Mouse (Mus musculus) forebrain, embryonic 15.5 days (tissue): ENCODE data around the gene Cox19. TPM values are rescaled to one million over a fixed set of nuclear protein-coding genes. Genes with fewer than 3 reads are reported as not detected.

Source experiments
- ATAC-seq: fragments of 200-750 bp; cut with Nextera tagmentation; replicated peaks from 2 replicates; pipeline ENCODE4 v1.8.0; 2017; ENCODE audit warnings: mild to moderate bottlenecking, moderate TSS enrichment, moderate library complexity
- H3K27ac ChIP-seq: fragments of 300-500 bp; sonication (generic); replicated peaks from 2 replicates; pipeline ENCODE4 v1.5.1; 2015; ENCODE audit warnings: mild to moderate bottlenecking, inconsistent platforms
- H3K27me3 ChIP-seq: fragments of 300-500 bp; sonication (generic); 2 replicates; pipeline ENCODE4 v1.6.1; 2015; ENCODE audit warnings: inconsistent platforms
- H3K36me3 ChIP-seq: fragments of 300-500 bp; sonication (generic); 2 replicates; pipeline ENCODE4 v1.6.1; 2015; ENCODE audit warnings: mild to moderate bottlenecking, inconsistent platforms
- H3K4me1 ChIP-seq: fragments of 300-500 bp; sonication (generic); 2 replicates; pipeline ENCODE4 v1.6.1; 2015; ENCODE audit warnings: inconsistent platforms
- H3K4me2 ChIP-seq: fragments of 300-500 bp; sonication (generic); replicated peaks from 2 replicates; pipeline ENCODE4 v1.6.1; 2015; ENCODE audit warnings: mild to moderate bottlenecking, inconsistent platforms
- H3K4me3 ChIP-seq: fragments of 300-500 bp; sonication (generic); 2 replicates; pipeline ENCODE4 v1.5.1; 2015; ENCODE audit warnings: mild to moderate bottlenecking, inconsistent platforms
- H3K9ac ChIP-seq: fragments of 300-500 bp; sonication (generic); replicated peaks from 2 replicates; pipeline ENCODE4 v1.6.1; 2015; ENCODE audit warnings: mild to moderate bottlenecking, inconsistent platforms
- H3K9me3 ChIP-seq: fragments of 300-500 bp; sonication (generic); 2 replicates; pipeline ENCODE4 v1.6.1; 2016; ENCODE audit warnings: inconsistent platforms
- WGBS: fragments of 180-500 bp; shearing (Covaris S2); methylation state at CpG from one replicate; pipeline ENCODE4 v1.1.7; 2015; ENCODE audit warnings: mixed read lengths; 5-methylcytosine and 5-hydroxymethylcytosine counted together
- polyA plus RNA-seq: library from polyadenylated mRNA; unstranded; fragments of >200 nt; fragmentation: Nextera tagmentation; extraction: Ambion mirVana; gene quantifications from 2 replicates; pipeline ENCODE4 v1.2.1, GENCODE M21; 2015

The Cox19 gene
- polyA plus RNA-seq, 1 experiment from 2014 or later: 104 TPM

DNA sequence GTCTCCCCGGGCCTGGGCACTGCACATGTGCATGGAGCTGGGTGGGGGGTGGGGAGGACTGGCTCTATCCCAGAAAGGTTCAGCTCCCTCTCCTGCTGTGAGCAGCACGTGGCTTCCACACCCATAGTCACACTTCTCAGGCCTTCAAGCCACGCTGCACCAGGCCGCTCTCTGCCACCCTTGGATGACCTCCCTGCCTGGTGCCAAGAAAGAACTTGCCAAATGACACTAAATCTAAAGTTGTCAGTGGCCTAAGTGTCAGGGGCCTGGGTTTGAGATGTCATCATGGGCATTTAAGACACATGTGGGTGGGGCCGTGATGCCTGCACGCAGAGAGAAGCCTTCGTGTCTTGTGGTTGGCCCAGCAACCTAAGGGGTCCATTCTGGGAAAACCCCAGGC is 30.8 kb downstream of the Cox19 start:
- Histone ChIP-seq H3K36me3 (no peaks in the 10 kb centered on the region), H3K4me3 (no peak overlapping the region), H3K9ac (no peak overlapping the region), H3K4me1 (peaks cover 19% of the 10 kb centered on the region), H3K27me3 (peaks cover 22% of the 10 kb centered on the region), H3K27ac (no peak overlapping the region), H3K9me3 (no peaks in the 10 kb centered on the region), H3K4me2 (no peak overlapping the region)
- no peak for ATAC-seq
- 79% methylated on average over 7 of the region's 7 CpGs for WGBS

- no peak overlapping the region for H3K9ac ChIP-seq
- H3K4me3 ChIP-seq: no peak overlapping the region
- no peak for ATAC-seq
Observed at GRCm38 (mm10) chr5:139317751-139318504, 33.3 kb downstream of the Cox19 start.

DNA sequence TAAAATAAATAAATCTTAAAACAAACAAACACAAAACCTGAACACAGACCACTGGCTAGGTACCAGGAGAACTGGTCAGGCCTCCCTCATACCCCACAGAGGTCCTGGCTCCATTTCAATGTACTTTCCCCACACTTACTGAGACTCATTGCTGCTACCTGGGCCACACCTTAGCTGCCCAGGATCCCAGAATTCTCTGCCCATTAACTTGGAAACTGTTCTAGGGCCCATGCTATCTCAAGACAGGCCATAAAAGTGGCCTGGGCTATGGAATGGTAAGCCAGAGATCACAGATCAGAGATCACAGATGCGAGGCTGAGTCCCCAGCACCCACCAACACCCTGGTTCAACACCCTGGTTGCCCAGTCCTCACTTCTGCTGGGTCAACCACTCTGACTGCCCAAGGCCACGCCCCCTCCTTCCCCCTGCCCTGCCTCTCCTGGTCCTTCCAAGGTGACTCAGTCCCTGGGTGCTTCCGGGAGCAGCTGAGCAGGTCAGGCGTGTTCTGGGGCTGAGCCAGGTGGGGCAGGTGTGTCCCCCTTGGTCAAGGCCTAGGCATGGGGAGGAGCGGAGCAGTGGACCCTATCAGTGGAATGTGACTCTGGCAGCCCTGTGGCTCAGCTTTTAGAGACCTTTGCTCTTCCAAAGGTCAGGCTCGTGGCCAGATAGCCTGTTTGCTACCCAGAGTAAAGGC is 34.1 kb downstream of the Cox19 start:
- H3K9me3 ChIP-seq: no peaks in the 10 kb centered on the region
- H3K36me3 ChIP-seq: no peaks in the 10 kb centered on the region
- no peak overlapping the region for H3K4me2 ChIP-seq
- H3K27ac ChIP-seq: no peak overlapping the region
- ATAC-seq: no peak
- H3K4me1 ChIP-seq: no peaks in the 10 kb centered on the region
- WGBS: 79% methylated on average over 6 of the region's 6 CpGs
- H3K4me3 ChIP-seq: no peak overlapping the region
- H3K9ac ChIP-seq: no peak overlapping the region
- no peaks in the 10 kb centered on the region for H3K27me3 ChIP-seq

More at GRCm38 (mm10) chr5:139317751-139318504, 33.3 kb downstream of the Cox19 start:
- H3K4me1 ChIP-seq: no peaks in the 10 kb centered on the region
- peaks cover 5% of the 10 kb centered on the region; the same call in 1 of the 2 replicates for H3K27me3 ChIP-seq
- no peak overlapping the region for H3K27ac ChIP-seq
- 68% methylated on average over 21 of the region's 21 CpGs for WGBS
- no peaks in the 10 kb centered on the region for H3K9me3 ChIP-seq
- no peaks in the 10 kb centered on the region for H3K36me3 ChIP-seq
- H3K4me2 ChIP-seq: no peak overlapping the region

GRCm38 (mm10) chr5:139314941-139315642 is 36.1 kb downstream of the Cox19 start:
- H3K36me3 ChIP-seq: no peaks in the 10 kb centered on the region
- ATAC-seq: no peak
- no peak overlapping the region for H3K27ac ChIP-seq
- no peak overlapping the region for H3K4me2 ChIP-seq
- H3K27me3 ChIP-seq: no peaks in the 10 kb centered on the region
- H3K4me3 ChIP-seq: no peak overlapping the region
- H3K9ac ChIP-seq: no peak overlapping the region
- WGBS: 84% methylated on average over 12 of the region's 12 CpGs
- no peaks in the 10 kb centered on the region; the same call in 1 of the 2 replicates for H3K9me3 ChIP-seq
- H3K4me1 ChIP-seq: no peaks in the 10 kb centered on the region

DNA sequence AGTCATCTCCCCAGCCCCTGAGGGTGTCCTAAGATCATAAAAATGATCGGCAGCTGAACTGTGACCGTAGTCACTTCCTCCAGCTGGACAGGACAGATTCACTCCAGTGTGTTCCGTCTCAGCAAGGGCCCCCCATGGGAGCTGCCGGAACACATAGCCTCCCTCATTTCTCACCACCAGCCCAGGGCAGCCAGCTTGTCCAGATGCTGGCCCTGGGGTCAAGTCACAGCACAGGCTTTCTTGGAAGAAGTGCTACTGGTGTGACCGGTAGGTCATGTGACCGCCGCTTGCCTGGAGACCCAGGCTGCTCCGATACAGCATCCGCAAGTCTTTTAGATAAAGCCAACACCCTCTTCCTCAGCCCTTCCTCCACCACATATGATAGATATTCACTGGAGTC is 37.7 kb downstream of the Cox19 start:
- no peaks in the 10 kb centered on the region for H3K36me3 ChIP-seq
- H3K9ac ChIP-seq: no peak overlapping the region
- no peak overlapping the region for H3K4me2 ChIP-seq
- ATAC-seq: no peak
- no peaks in the 10 kb centered on the region; the same call in 1 of the 2 replicates for H3K9me3 ChIP-seq
- 88% methylated on average over 9 of the region's 9 CpGs for WGBS
- no peaks in the 10 kb centered on the region for H3K4me1 ChIP-seq
- no peak overlapping the region for H3K4me3 ChIP-seq
- no peaks in the 10 kb centered on the region for H3K27me3 ChIP-seq
- no peak overlapping the region for H3K27ac ChIP-seq

GRCm38 (mm10) chr5:139311822-139312221 is 39.4 kb downstream of the Cox19 start:
- no peaks in the 10 kb centered on the region; the same call in 1 of the 2 replicates for H3K9me3 ChIP-seq
- ATAC-seq: no peak
- H3K4me2 ChIP-seq: no peak overlapping the region
- H3K27me3 ChIP-seq: no peaks in the 10 kb centered on the region
- H3K4me1 ChIP-seq: no peaks in the 10 kb centered on the region
- no peak overlapping the region for H3K9ac ChIP-seq
- no peak overlapping the region for H3K27ac ChIP-seq
- H3K36me3 ChIP-seq: no peaks in the 10 kb centered on the region
- WGBS: 92% methylated on average over 9 of the region's 9 CpGs
- H3K4me3 ChIP-seq: no peak overlapping the region

GRCm38 (mm10) chr5:139310477-139310876 is 40.7 kb downstream of the Cox19 start:
- no peak overlapping the region for H3K4me3 ChIP-seq
- ATAC-seq: no peak
- H3K9ac ChIP-seq: no peak overlapping the region
- H3K4me1 ChIP-seq: no peaks in the 10 kb centered on the region
- no peaks in the 10 kb centered on the region for H3K27me3 ChIP-seq
- H3K9me3 ChIP-seq: no peaks in the 10 kb centered on the region; the same call in 1 of the 2 replicates
- no peaks in the 10 kb centered on the region for H3K36me3 ChIP-seq
- no peak overlapping the region for H3K27ac ChIP-seq
- no peak overlapping the region for H3K4me2 ChIP-seq
- WGBS: 88% methylated on average over 4 of the region's 4 CpGs

DNA sequence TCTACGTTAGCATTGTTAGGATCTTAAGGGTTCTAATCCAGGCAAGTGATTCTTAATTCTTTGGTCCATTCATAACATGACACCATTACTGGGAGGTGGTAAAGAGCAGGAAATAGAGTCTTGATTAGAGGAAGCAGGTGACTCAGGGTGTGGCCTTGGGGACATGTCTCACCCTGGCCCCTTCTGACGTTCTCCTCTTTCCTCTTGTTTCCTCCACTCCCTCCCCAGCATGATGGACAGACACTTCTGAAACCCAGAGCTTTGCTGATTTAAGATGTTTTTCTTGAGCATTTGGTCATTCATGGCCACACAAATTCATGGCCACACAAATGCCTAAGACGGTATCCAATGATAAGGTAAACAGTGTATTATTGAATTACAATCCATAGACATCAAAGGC is 41.3 kb downstream of the Cox19 start:
- H3K9me3 ChIP-seq: no peaks in the 10 kb centered on the region; the same call in 1 of the 2 replicates
- no peak overlapping the region for H3K27ac ChIP-seq
- no peaks in the 10 kb centered on the region for H3K36me3 ChIP-seq
- H3K27me3 ChIP-seq: no peaks in the 10 kb centered on the region
- 90% methylated on average over 3 of the region's 3 CpGs for WGBS
- H3K9ac ChIP-seq: no peak overlapping the region
- no peak overlapping the region for H3K4me2 ChIP-seq
- H3K4me1 ChIP-seq: no peaks in the 10 kb centered on the region
- no peak for ATAC-seq
- no peak overlapping the region for H3K4me3 ChIP-seq

GRCm38 (mm10) chr5:139303646-139304061 is 47.6 kb downstream of the Cox19 start:
- H3K9me3 ChIP-seq: no peaks in the 10 kb centered on the region
- ATAC-seq: no peak
- no peaks in the 10 kb centered on the region for H3K27me3 ChIP-seq
- no peak overlapping the region for H3K4me2 ChIP-seq
- no peak overlapping the region for H3K9ac ChIP-seq
- no peak overlapping the region for H3K27ac ChIP-seq
- WGBS: 87% methylated on average over 9 of the region's 9 CpGs
- no peaks in the 10 kb centered on the region for H3K4me1 ChIP-seq
- no peak overlapping the region for H3K4me3 ChIP-seq
- no peaks in the 10 kb centered on the region for H3K36me3 ChIP-seq

DNA sequence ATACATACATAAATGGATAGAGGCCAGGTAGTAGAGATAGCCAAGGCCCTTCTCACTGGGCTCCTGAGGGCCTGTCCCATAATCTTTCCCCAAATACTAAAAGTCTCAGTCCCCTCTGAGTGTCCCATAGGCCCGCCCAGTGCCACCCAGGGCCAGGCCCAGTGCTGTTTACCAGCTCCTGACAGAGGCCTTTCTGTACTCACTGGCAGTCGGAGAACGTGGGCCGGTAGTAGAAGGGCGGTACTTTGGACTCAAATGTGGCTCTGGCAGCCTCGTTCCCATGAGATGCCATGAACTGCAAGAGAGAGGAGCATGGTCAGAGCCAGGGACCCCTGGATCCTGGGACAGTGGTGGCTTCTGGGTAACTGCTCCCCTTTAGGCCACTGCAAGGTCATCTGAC is 49.1 kb downstream of the Cox19 start:
- Histone ChIP-seq H3K4me3 (no peak overlapping the region), H3K9ac (no peak overlapping the region), H3K4me2 (no peak overlapping the region), H3K4me1 (no peaks in the 10 kb centered on the region), H3K27ac (no peak overlapping the region), H3K9me3 (no peaks in the 10 kb centered on the region), H3K27me3 (no peaks in the 10 kb centered on the region), H3K36me3 (no peaks in the 10 kb centered on the region)
- ATAC-seq: no peak
- WGBS: 86% methylated on average over 6 of the region's 6 CpGs

DNA sequence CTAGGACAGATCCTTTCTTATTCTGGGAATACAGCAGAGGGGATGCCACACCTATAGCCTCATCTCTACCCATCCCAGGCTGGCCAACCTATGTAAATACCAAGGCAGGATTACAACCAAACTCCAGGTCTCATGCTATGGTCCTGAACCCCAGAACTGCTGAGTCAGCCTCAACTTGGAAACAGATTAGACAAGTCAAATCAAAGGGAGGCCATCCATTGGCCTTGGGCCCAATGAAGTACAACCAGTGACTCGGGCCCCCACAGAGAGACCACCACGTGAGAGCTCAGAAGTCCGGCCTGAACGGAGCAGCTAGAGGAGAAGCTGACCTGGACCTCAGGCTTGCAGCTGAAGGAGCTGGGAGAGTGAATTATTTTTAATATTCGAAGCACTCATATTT is 53.5 kb downstream of the Cox19 start:
- H3K27ac ChIP-seq: no peak overlapping the region
- no peaks in the 10 kb centered on the region for H3K4me1 ChIP-seq
- H3K4me3 ChIP-seq: no peak overlapping the region
- 81% methylated on average over 5 of the region's 5 CpGs for WGBS
- no peaks in the 10 kb centered on the region for H3K9me3 ChIP-seq
- no peaks in the 10 kb centered on the region for H3K27me3 ChIP-seq
- H3K4me2 ChIP-seq: no peak overlapping the region
- H3K36me3 ChIP-seq: no peaks in the 10 kb centered on the region
- no peak for ATAC-seq
- H3K9ac ChIP-seq: no peak overlapping the region

- Histone ChIP-seq H3K27ac (no peak overlapping the region), H3K9me3 (no peaks in the 10 kb centered on the region), H3K36me3 (no peaks in the 10 kb centered on the region), H3K27me3 (no peaks in the 10 kb centered on the region), H3K4me3 (no peak overlapping the region), H3K9ac (no peak overlapping the region), H3K4me1 (no peaks in the 10 kb centered on the region), H3K4me2 (no peak overlapping the region)
- no peak for ATAC-seq
- WGBS: 93% methylated on average over 10 of the region's 10 CpGs
Observed at GRCm38 (mm10) chr5:139297092-139297491, 54.1 kb downstream of the Cox19 start.
